Mouse (Mus musculus): ENCODE results near the gene Hist1h3h. TPM values are rescaled to one million over a fixed set of nuclear protein-coding genes. Genes with fewer than 3 reads are reported as not detected.
"Not testable (repeated sequence)": the region's sequence is repeated elsewhere in the genome, so short reads cannot be mapped to it uniquely, and the experiment has no call there.

The Hist1h3h gene
- polyA plus RNA-seq, 1 experiment from 2014 or later = 18.4 TPM

DNA sequence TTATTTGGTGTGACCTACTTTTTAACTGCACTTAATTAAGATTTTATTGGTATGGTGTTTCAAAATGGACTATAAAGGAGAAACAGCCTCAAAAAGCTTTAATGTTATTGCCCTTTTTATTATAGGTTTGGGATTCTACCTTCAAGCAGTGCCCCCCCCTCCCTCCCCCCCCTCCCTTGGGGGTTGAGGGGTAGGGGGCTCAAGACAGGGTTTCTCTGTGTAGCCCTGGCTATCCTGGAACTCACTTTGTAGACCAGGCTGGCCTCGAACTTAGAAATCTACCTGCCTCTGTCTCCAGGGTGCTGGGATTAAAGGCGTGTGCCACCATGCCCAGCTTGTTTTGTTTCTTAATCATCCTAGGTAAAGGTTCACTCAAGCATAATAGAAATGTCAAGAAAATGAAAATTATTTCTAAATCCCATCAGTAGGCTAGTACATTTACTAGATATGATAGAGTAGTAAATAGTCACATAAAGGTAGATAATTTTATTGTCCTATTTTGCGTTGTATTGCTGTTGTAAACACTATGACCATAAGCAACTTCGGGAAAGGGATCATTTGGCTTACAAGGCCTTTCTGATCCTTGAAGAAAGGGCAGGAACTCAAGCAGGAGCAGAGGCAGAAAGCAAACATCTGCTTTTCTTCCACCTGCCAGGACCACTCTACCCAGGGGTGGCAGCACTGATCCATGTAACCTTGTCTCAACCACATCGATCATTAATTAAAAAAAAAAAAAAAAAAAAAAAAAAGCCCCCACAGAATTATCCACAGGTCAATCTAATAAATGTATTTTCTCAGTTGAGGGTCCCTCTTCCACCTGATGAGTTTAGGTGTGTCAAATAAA, 5.8 kb downstream of the Hist1h3h start:
- no peak overlapping the region; the same call in 1 of the 2 replicates for H3K4me3 ChIP-seq (ENCODE audit: low read depth, low read length)
- peak overlapping the region; percentile 64; the same call in 1 of the 2 replicates for H3K9ac ChIP-seq (ENCODE audit: low read length)
- no peak for ATAC-seq (replicated peaks; ENCODE audit: low FRiP score, low TSS enrichment, low read depth)
- WGBS = 34% methylated on average over 5 of the region's 5 CpGs
- no peaks in the 10 kb centered on the region for H3K36me3 ChIP-seq (ENCODE audit: control insufficient read depth, insufficient read depth, low read length)
- no peak for DNase-seq (ENCODE audit: low spot score)
- H3K4me1 ChIP-seq (replicated peaks; ENCODE audit: control insufficient read depth, insufficient read depth, low read length) = peaks cover 23% of the 10 kb centered on the region
- no peaks in the 10 kb centered on the region for H3K27me3 ChIP-seq (replicated peaks; ENCODE audit: control insufficient read depth, insufficient read depth, low read length)
- H3K4me2 ChIP-seq (ENCODE audit: low read length) = peak overlapping the region; percentile 74
- no peaks in the 10 kb centered on the region for H3K9me3 ChIP-seq (ENCODE audit: control insufficient read depth, low read length)
- peak overlapping the region; percentile 93; the same call in 1 of the 2 replicates for H3K27ac ChIP-seq (ENCODE audit: low read depth)

DNA sequence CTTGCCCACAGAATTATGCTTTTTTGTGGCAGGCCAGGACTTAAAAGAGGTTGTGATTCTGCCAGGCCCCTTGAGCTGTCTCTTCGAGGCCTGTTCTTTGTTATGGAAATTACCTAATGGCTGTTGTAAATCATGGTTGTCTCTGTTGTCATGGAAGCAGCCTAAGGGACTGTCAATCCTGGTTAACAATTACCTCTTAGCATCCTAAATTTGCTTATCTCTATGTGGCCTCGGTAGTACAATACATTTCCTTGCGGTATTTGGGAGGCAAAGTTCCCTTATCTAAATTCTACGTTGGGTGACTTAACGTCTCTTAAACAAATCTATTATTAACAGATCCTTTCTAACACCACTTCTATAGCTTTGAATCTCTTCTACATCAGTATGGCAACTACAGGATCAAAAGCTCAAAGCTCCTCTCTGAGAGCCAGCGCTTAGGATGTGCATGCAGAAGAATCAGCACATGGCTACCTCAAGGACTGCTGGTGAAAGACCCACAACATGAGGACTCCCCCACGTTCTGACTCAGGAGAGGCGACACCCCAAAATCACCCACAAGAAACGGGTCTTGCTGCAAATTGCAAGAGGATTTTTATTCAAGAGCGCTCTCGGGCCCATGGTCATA, 10.6 kb downstream of the Hist1h3h start:
- no peaks in the 10 kb centered on the region for H3K27me3 ChIP-seq (replicated peaks; ENCODE audit: control insufficient read depth, insufficient read depth, low read length)
- WGBS = 22% methylated on average over 10 of the region's 11 CpGs
- H3K4me2 ChIP-seq (ENCODE audit: low read length) = no peak overlapping the region
- H3K4me1 ChIP-seq (replicated peaks; ENCODE audit: control insufficient read depth, insufficient read depth, low read length) = no peaks in the 10 kb centered on the region
- H3K4me3 ChIP-seq (ENCODE audit: low read depth, low read length) = no peak overlapping the region
- ATAC-seq (replicated peaks; ENCODE audit: low FRiP score, low TSS enrichment, low read depth) (no peak; the same call in 1 of the 2 replicates), DNase-seq (ENCODE audit: low spot score) (no peak)
- H3K27ac ChIP-seq (ENCODE audit: low read depth) = no peak overlapping the region
- H3K9me3 ChIP-seq (ENCODE audit: control insufficient read depth, low read length) = no peaks in the 10 kb centered on the region
- no peak overlapping the region for H3K9ac ChIP-seq (ENCODE audit: low read length)
- no peaks in the 10 kb centered on the region for H3K36me3 ChIP-seq (ENCODE audit: control insufficient read depth, insufficient read depth, low read length)

DNA sequence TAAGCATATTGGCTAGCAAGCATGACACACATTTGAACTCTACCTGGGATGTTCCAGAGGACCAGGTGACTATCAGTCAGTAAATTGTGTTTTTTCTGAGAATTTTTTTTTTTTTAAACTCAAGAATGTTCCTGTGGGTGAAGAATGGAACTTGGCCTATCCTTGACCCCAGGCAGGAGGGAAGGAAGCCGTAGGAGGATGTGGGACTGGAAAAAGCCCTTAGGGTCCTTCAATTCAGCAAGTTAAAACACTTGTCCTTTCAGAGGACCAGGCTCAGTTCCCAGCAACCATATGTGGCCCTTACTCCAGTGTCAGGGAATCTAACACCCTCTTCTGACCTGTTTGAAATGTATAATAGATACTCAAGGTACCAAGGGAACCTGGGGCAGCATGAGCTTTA, 12.1 kb downstream of the Hist1h3h start:
- no peak overlapping the region for H3K9ac ChIP-seq (ENCODE audit: low read length)
- no peak for ATAC-seq (replicated peaks; ENCODE audit: low FRiP score, low TSS enrichment, low read depth)
- no peak overlapping the region for H3K4me2 ChIP-seq (ENCODE audit: low read length)

DNA sequence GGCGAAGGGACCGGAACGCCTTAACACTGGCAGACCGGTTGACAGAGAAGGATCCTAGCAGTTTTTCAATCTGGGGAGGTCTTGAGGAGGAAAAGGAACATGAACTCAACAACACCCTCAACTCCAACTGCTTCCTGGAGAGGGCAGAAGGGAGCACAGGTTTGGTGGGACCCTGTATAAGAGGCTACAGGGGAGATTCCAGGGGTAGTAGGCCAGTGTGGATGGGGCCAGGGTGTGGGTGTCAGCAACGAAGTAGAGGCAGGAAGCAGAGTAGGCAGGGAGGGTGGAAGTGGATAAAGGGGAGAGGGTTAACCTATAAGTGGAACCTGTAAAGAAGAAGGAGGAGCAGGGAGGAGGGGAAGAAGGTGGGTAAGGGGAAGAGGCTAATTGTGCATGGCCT, 16.0 kb downstream of the Hist1h3h start:
- H3K4me2 ChIP-seq (ENCODE audit: low read length) = no peak overlapping the region
- ATAC-seq (replicated peaks; ENCODE audit: low FRiP score, low TSS enrichment, low read depth) (no peak; the same call in 1 of the 2 replicates), DNase-seq (ENCODE audit: low spot score) (no peak)
- H3K4me3 ChIP-seq (ENCODE audit: low read depth, low read length) = no peak overlapping the region
- 82% methylated on average over 5 of the region's 5 CpGs for WGBS
- 0 out of 2 replicates have a peak, but pooled peaks cover 11% of the 10 kb centered on the region for H3K4me1 ChIP-seq (replicated peaks; ENCODE audit: control insufficient read depth, insufficient read depth, low read length)
- no peaks in the 10 kb centered on the region for H3K36me3 ChIP-seq (ENCODE audit: control insufficient read depth, insufficient read depth, low read length)
- H3K27me3 ChIP-seq (replicated peaks; ENCODE audit: control insufficient read depth, insufficient read depth, low read length) = no peaks in the 10 kb centered on the region
- peak overlapping the region; percentile 97 for H3K27ac ChIP-seq (ENCODE audit: low read depth)
- no peak overlapping the region for H3K9ac ChIP-seq (ENCODE audit: low read length)
- no peaks in the 10 kb centered on the region for H3K9me3 ChIP-seq (ENCODE audit: control insufficient read depth, low read length)

More for the DNA sequence above, 12.1 kb downstream of the Hist1h3h start:
- H3K27me3 ChIP-seq (replicated peaks; ENCODE audit: control insufficient read depth, insufficient read depth, low read length) = no peaks in the 10 kb centered on the region
- H3K4me1 ChIP-seq (replicated peaks; ENCODE audit: control insufficient read depth, insufficient read depth, low read length) = 0 out of 2 replicates have a peak, but pooled peaks cover 2% of the 10 kb centered on the region
- H3K36me3 ChIP-seq (ENCODE audit: control insufficient read depth, insufficient read depth, low read length) = no peaks in the 10 kb centered on the region
- H3K27ac ChIP-seq (ENCODE audit: low read depth) = no peak overlapping the region
- no peak for DNase-seq (ENCODE audit: low spot score)
- no peak overlapping the region for H3K4me3 ChIP-seq (ENCODE audit: low read depth, low read length)
- 48% methylated on average over 1 of the region's 1 CpGs for WGBS
- H3K9me3 ChIP-seq (ENCODE audit: control insufficient read depth, low read length) = no peaks in the 10 kb centered on the region

DNA sequence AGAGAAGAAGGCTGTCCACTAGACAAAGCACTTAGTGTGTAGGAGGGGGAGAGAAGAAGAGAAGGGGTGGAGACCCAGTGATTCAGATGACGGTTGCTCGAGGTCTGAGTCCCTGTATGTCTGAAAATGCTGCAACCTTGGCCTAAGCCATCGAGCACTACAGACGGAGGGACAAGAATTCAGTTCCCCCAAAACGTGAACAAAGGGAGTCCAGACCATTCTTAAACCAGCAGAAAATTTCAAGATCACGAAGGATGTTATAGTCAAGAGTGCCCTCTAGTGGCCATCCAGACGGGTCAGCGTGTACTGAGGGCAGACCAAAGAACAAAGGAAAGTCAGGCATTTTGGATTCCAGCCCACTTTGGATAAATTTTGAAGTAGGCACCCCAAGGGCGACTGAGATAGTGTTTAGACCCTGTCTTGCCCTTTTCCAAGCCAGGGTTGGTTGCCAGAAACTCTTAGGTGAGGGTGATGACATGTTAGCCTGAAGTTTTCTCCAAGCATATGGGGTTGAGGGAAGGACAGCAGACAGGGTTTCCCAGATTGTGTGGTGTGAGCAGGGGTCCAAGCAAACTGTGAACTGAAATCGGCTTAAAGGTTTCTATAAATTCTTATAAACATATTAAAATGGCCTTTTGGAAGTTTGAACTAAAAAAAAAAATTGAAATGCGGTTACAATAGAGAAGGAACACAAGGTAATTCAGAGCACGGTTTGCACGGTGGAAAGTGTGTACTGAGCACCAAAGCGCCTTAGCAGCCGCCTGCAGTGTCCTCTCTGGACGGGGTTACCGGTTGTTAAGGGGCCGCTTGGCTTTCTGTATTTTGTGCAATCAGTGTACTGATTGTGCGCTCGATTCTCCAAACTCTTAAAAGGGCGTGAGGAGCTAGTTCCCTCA, 16.8 kb downstream of the Hist1h3h start:
- Histone ChIP-seq H3K27ac (ENCODE audit: low read depth) (peak overlapping the region; percentile 97), H3K9me3 (ENCODE audit: control insufficient read depth, low read length) (no peaks in the 10 kb centered on the region), H3K4me2 (ENCODE audit: low read length) (peak overlapping the region; percentile 70), H3K4me1 (replicated peaks; ENCODE audit: control insufficient read depth, insufficient read depth, low read length) (peaks cover 11% of the 10 kb centered on the region; the same call in 1 of the 2 replicates), H3K4me3 (ENCODE audit: low read depth, low read length) (peak overlapping the region; percentile 55), H3K9ac (ENCODE audit: low read length) (peak overlapping the region; percentile 79), H3K27me3 (replicated peaks; ENCODE audit: control insufficient read depth, insufficient read depth, low read length) (no peaks in the 10 kb centered on the region), H3K36me3 (ENCODE audit: control insufficient read depth, insufficient read depth, low read length) (no peaks in the 10 kb centered on the region)
- peak; percentile 91 for DNase-seq (ENCODE audit: low spot score)
- WGBS = under 1% methylated on average over 21 of the region's 21 CpGs
- peak; percentile 83 for ATAC-seq (replicated peaks; ENCODE audit: low FRiP score, low TSS enrichment, low read depth)

DNA sequence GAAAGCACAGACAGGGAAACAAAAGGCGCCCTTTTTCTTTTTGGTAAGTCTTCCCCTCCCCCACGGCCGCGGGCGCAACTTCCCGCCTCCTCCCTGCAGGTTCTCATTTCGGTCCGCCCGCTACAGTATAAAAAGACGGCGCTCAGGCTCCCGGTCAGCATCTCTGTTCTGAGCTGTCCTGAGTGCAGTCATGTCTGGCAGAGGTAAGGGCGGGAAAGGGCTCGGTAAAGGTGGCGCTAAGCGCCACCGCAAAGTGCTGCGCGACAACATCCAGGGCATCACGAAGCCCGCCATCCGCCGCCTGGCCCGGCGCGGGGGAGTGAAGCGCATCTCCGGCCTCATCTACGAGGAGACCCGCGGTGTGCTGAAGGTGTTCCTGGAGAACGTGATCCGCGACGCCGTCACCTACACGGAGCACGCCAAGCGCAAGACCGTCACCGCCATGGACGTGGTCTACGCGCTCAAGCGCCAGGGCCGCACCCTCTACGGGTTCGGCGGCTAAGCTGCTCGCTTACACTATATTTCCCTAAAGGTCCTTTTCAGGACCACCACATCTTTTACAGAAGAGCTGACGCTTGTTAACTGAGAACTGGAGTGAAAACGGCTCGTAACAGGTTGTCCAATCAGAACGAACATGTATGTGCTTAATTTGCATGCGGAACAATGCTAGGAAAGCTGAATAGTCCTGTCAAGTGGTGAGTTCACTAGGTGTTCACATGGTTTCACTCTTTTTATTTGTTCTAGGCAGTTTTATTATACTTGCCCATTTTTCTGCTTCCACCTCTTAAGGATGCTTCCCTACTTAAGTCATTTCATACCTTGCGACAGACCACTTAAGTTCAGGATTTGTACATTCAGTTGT, 17.7 kb downstream of the Hist1h3h start, which contains the start of gene Hist1h4j:
TSS of gene Hist1h4j (plus strand) at position 159 of the 862 bp plus-strand sequence.
- Histone ChIP-seq H3K9ac (ENCODE audit: low read length) (peak within 1 kb of the TSS; percentile 79), H3K27ac (ENCODE audit: low read depth) (peak within 1 kb of the TSS; percentile 97), H3K4me2 (ENCODE audit: low read length) (peak within 1 kb of the TSS; percentile 70), H3K4me1 (replicated peaks; ENCODE audit: control insufficient read depth, insufficient read depth, low read length) (peaks cover 14% of the 10 kb centered on the region; the same call in 1 of the 2 replicates), H3K4me3 (ENCODE audit: low read depth, low read length) (peak within 1 kb of the TSS; percentile 55)
- not testable (repeated sequence) for H3K9me3 ChIP-seq (ENCODE audit: control insufficient read depth, low read length); H3K36me3 ChIP-seq (ENCODE audit: control insufficient read depth, insufficient read depth, low read length); H3K27me3 ChIP-seq (replicated peaks; ENCODE audit: control insufficient read depth, insufficient read depth, low read length)
- peak; percentile 91 for ATAC-seq (replicated peaks; ENCODE audit: low FRiP score, low TSS enrichment, low read depth)
- DNase-seq (ENCODE audit: low spot score) = peak; percentile 100
- WGBS = 1% methylated on average over 44 of the region's 56 CpGs

DNA sequence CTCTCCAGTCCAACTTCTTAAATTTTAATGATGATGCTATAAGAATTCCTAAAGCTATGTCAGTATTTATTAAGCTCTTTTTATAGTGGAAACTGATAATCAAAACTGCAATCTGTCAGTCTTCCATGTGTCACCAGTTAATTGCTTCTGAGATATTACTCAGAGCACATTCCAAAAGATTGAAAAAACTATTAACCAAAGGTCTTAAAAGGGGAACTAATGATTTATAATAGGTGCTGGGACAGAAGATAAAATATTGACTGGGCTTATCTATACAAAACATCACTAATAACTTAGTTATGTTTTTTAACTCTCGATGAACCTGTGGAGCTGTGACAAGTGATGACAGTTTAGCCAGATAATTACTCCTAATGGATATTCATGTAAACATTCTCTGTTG, 27.5 kb downstream of the Hist1h3h start:
- no peak overlapping the region for H3K27ac ChIP-seq (ENCODE audit: low read depth)
- H3K27me3 ChIP-seq (replicated peaks; ENCODE audit: control insufficient read depth, insufficient read depth, low read length) = no peaks in the 10 kb centered on the region
- H3K9ac ChIP-seq (ENCODE audit: low read length) = no peak overlapping the region
- 23% methylated on average over 1 of the region's 1 CpGs for WGBS
- peaks cover 12% of the 10 kb centered on the region; the same call in 1 of the 2 replicates for H3K4me1 ChIP-seq (replicated peaks; ENCODE audit: control insufficient read depth, insufficient read depth, low read length)
- ATAC-seq (replicated peaks; ENCODE audit: low FRiP score, low TSS enrichment, low read depth) (no peak), DNase-seq (ENCODE audit: low spot score) (no peak)
- H3K9me3 ChIP-seq (ENCODE audit: control insufficient read depth, low read length) = no peaks in the 10 kb centered on the region
- no peaks in the 10 kb centered on the region for H3K36me3 ChIP-seq (ENCODE audit: control insufficient read depth, insufficient read depth, low read length)
- H3K4me3 ChIP-seq (ENCODE audit: low read depth, low read length) = no peak overlapping the region
- no peak overlapping the region for H3K4me2 ChIP-seq (ENCODE audit: low read length)
